Mouse (Mus musculus) erythroblast, embryonic 14.5 days (primary cell): ENCODE results near the gene Rasgrp2. TPM values are rescaled to one million over a fixed set of nuclear protein-coding genes. Genes with fewer than 3 reads are reported as not detected.

Experiments
- H3K27me3 ChIP-seq: 2 replicates; pipeline ENCODE4 v1.6.1; 2012; ENCODE audit warnings: inconsistent platforms; ENCODE audit not compliant: control insufficient read depth
- H3K36me3 ChIP-seq: 2 replicates; pipeline ENCODE4 v1.6.1; 2012; ENCODE audit warnings: mild to moderate bottlenecking, inconsistent platforms; ENCODE audit not compliant: control insufficient read depth
- H3K4me1 ChIP-seq: 2 replicates; pipeline ENCODE4 v1.6.1; 2012; ENCODE audit warnings: inconsistent platforms; ENCODE audit not compliant: control insufficient read depth
- H3K4me3 ChIP-seq: replicated peaks from 2 replicates; pipeline ENCODE3; 2012; ENCODE audit warnings: moderate library complexity, mild to moderate bottlenecking, inconsistent platforms
- H3K9me3 ChIP-seq: 2 replicates; pipeline ENCODE4 v1.6.1; 2012; ENCODE audit warnings: low read length, inconsistent platforms, mixed read lengths; ENCODE audit not compliant: control insufficient read depth
- GATA1 ChIP-seq: IDR thresholded peaks from 2 replicates; pipeline ENCODE4 v1.6.1; 2012; ENCODE audit warnings: low read length, inconsistent platforms, mixed read lengths
- TAL1 ChIP-seq: IDR thresholded peaks from 3 replicates; pipeline ENCODE4 v1.6.1; 2012; ENCODE audit warnings: low read length, inconsistent platforms, mixed read lengths
- polyA plus RNA-seq: library from polyadenylated mRNA; stranded (reverse); fragments of >175 nt; gene quantifications from 2 replicates; pipeline ENCODE4 v1.2.3, GENCODE M21; 2012

Gene Rasgrp2
- polyA plus RNA-seq, 1 experiment: 0.71 TPM

DNA sequence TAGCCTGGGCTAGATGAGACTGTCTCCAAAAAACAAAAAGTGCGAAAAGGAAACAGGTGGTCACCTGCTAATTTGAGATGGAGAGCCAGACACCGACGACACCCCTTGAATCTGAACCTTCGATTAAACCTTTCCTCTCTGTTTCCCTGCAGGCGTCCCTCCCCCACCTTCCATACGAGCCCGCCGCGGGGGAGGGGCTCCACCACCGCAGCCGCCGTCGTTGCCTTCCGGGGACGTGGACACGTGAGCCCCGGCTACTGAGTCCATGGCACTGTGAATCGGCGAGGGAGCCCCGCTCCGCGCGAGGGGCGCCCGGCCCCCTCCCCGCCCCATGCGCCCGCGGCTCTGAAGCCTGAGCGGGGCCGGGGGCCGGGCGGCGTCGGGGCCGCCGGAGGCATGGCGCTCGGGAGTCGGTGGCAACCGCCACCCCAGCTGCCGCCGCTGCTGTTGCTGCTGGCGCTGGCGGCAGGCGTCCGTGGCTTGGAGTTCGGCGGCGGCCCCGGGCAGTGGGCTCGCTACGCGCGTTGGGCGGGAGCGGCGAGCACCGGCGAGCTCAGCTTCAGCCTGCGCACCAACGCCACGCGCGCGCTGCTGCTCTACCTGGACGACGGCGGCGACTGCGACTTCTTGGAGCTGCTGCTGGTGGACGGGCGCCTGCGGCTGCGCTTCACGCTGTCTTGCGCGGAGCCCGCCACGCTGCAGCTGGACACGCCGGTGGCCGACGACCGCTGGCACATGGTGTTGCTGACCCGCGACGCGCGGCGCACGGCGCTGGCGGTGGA lies 28.7 kb downstream of the Rasgrp2 start:
- Histone ChIP-seq H3K27me3 (peaks cover 80% of the 10 kb centered on the region), H3K36me3 (no peaks in the 10 kb centered on the region), H3K4me1 (peaks cover 2% of the 10 kb centered on the region; the same call in 1 of the 2 replicates), H3K4me3 (no peak overlapping the region), H3K9me3 (peaks cover 3% of the 10 kb centered on the region; the same call in 1 of the 2 replicates)
- TF ChIP-seq GATA1 (no peak), TAL1 (no peak)

DNA sequence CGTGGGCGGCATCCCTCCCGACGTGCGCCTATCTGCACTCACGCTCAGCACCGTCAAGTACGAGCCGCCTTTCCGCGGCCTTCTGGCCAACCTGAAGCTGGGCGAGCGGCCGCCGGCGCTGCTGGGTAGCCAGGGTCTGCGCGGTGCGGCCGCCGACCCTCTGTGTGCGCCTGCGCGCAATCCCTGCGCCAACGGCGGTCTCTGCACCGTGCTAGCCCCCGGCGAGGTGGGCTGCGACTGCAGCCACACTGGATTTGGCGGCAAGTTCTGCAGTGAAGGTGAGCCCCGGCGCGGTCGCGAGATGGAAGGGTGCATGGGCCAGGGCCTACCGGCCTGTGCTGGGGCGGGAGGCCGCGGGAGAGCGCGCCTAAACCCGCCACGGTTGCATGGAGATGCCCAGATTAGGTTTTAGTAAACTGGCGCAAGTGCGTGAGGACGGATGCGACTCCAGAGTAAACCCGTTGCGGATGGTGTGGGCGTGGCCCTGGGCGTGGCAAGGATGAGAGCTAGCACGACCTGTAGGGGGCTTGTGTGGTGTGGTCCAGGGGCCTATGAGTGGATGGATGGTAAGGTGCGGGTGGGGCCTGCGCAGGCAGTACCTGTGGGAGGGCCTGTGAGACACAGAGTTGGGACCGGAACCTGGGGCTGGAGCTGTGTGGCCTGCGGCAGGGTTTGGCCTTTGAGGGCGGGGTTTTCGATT lies 29.5 kb downstream of the Rasgrp2 start:
- H3K4me1 ChIP-seq: peaks cover 2% of the 10 kb centered on the region; the same call in 1 of the 2 replicates
- H3K4me3 ChIP-seq: no peak overlapping the region
- H3K36me3 ChIP-seq: no peaks in the 10 kb centered on the region
- peaks cover 77% of the 10 kb centered on the region for H3K27me3 ChIP-seq
- peaks cover 3% of the 10 kb centered on the region; the same call in 1 of the 2 replicates for H3K9me3 ChIP-seq
- TF ChIP-seq GATA1 (no peak), TAL1 (no peak)

DNA sequence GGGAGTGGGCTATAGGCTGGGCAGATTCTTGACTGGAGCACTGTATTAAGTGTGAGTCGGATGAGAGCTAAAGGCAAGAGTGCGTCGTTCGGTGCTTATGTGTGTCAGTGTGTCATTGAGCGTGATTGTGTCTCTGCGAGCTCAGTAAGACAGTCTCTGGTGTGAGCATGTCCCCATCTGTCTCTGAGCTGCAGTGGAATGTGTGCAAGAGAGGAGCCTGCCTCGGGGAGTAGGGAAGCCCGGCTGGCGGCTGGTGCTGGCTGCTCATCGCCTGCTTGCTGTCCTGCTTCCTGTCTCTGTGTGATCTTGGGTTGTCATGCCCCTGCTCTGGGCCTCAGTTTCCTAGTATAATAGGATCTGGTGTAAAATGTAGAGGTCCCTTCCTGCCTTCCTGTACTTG lies 43.9 kb downstream of the Rasgrp2 start:
- no peaks in the 10 kb centered on the region for H3K9me3 ChIP-seq
- H3K4me1 ChIP-seq: peaks cover 6% of the 10 kb centered on the region
- no peak overlapping the region for H3K4me3 ChIP-seq
- no peaks in the 10 kb centered on the region for H3K36me3 ChIP-seq
- H3K27me3 ChIP-seq: peaks cover 23% of the 10 kb centered on the region
- TF ChIP-seq TAL1 (no peak), GATA1 (no peak)

DNA sequence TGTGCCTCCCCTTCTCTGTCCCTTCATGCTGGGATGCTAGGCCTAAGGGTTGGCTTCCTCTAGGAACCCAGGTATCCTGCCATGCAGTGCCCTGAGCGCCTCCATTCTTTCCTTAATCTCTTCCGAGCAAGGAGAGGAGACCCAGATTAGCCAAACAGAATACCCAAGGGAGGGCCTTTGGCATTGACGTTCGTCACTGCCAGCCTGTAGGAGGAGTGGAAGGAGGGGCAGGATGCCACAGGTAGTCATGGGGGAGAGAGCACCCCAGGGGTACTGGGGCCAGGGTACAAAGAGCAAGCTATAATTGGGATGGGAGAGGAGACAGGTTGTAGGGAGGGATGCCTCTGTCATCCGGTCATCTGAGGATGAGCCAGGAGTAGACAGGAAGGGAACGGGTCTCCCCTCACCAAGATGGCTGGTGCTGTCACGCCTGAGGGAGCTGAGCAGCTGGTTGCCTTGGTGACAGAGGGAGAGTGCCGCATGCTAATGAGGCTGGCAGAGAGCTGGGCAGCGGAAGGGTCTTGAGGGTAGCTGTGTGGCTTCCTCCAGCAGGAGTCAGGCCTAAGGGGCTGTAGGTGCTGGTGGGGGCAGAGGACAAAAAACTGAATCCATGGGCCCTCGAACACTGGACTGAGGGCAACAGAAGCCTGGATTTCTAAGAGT lies 46.8 kb downstream of the Rasgrp2 start:
- Histone ChIP-seq H3K4me3 (no peak overlapping the region), H3K4me1 (peaks cover 19% of the 10 kb centered on the region), H3K36me3 (no peaks in the 10 kb centered on the region), H3K27me3 (peaks cover 25% of the 10 kb centered on the region), H3K9me3 (no peaks in the 10 kb centered on the region)
- TF ChIP-seq TAL1 (no peak), GATA1 (no peak)

DNA sequence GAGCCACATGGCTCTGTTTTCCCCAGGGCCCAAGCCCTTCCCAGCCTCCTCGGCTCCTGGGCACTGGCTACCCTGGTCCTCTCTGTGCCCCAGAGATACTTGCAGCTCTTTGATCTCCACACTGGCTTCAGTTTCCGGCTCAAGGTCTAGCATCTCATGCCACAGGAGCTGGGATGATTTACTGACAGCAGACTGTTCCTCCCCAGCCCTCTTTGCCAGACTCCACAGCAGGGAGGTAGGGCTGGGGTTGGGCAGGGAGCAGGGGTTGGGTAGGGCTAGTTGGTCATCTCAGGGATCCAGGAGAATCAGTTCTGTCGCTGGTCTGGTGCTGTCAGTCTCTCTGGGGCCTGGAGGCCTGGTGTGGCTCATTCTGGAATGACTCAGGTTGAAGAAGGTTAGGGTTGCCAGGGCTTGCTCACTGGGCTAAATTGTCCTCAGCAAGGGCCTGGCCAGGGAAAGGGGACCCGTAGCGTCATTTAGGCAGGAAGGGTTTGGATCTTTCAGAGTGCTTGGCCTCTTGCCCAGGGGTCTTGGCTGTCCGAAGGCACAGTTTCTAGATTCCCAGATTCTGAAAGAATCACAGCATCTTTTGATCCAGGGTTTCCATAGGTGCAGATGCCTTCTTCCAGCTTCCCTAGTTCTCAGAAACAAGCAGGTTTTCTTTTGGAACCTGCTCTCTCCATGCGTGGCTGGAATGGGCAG lies 47.7 kb downstream of the Rasgrp2 start:
- no peak overlapping the region for H3K4me3 ChIP-seq
- peaks cover 25% of the 10 kb centered on the region for H3K27me3 ChIP-seq
- H3K9me3 ChIP-seq: no peaks in the 10 kb centered on the region
- no peaks in the 10 kb centered on the region for H3K36me3 ChIP-seq
- TF ChIP-seq TAL1 (no peak), GATA1 (no peak)
- H3K4me1 ChIP-seq: peaks cover 19% of the 10 kb centered on the region

DNA sequence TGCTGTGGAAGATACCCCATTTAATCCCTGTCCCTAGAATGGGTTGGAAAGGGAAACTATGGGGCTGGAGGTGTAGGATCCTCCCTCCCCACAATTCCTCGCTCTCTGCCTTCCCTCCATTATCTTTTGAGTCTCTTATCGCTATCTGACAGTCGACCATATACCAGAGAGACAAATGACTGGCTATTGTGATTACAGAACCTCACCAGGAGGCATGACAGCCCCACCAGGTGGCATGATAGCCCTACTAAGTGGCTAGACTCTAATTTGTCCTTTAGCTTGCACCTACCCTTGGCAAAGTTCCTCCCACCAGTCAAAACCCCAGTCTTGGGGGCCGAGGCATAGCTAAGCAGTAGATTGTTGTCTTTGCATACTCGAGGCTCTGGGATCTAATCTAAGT lies 49.6 kb downstream of the Rasgrp2 start:
- peak overlapping the region; percentile 59 for H3K4me3 ChIP-seq
- no peaks in the 10 kb centered on the region for H3K9me3 ChIP-seq
- TF ChIP-seq TAL1: no peak
- TF ChIP-seq GATA1: no peak
- no peaks in the 10 kb centered on the region for H3K36me3 ChIP-seq
- H3K27me3 ChIP-seq: peaks cover 22% of the 10 kb centered on the region
- peaks cover 19% of the 10 kb centered on the region for H3K4me1 ChIP-seq

DNA sequence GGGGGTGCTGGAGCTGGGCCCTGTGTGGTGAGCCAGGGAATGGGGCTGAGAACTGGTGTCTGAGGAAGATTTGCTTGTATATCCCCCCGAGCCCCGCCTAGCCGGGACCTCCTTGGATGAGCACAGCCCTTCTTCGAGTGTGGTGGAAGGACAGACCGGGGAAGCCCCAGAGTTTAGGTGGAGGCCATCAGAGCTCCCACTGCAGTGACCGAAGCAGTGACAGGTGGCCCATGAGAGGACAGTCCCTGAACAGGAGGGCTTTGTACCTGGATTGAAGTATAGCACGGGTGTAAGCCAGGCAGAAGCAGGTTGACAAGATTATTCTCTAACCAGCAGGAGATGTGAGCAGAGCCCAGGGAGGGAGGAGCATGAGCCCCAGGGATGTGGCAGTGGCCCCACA lies 50.7 kb downstream of the Rasgrp2 start:
- no peak overlapping the region for H3K4me3 ChIP-seq
- no peaks in the 10 kb centered on the region for H3K36me3 ChIP-seq
- H3K27me3 ChIP-seq: peaks cover 22% of the 10 kb centered on the region
- peaks cover 17% of the 10 kb centered on the region for H3K4me1 ChIP-seq
- TF ChIP-seq TAL1 (no peak), GATA1 (no peak)
- no peaks in the 10 kb centered on the region for H3K9me3 ChIP-seq

DNA sequence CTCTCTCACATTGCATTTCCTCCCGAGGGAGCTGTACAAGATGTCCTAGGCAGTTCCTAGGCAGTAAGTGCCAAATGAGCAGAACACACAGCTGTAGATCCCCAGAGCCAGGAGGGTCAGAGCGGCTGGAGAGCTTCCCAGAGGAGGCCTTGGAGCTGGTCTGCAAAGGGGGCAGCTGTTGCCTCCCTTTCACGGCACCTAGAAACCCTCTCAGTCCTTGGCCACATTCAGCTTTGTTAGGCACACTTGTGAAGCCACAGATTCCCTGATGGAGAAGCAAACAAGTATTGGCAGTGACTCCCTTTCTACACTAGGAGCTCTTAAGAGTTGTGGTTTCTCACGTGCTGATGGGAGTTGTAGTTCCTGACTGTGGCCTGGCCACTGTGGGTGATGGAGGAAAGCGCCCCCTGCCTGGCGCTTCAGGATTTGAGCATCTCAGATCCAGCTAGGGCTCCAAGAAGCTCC lies 52.9 kb downstream of the Rasgrp2 start:
- no peak overlapping the region for H3K4me3 ChIP-seq
- no peaks in the 10 kb centered on the region for H3K9me3 ChIP-seq
- TF ChIP-seq TAL1 (no peak), GATA1 (no peak)
- no peaks in the 10 kb centered on the region for H3K36me3 ChIP-seq
- peaks cover 13% of the 10 kb centered on the region for H3K27me3 ChIP-seq
- H3K4me1 ChIP-seq: peaks cover 16% of the 10 kb centered on the region

DNA sequence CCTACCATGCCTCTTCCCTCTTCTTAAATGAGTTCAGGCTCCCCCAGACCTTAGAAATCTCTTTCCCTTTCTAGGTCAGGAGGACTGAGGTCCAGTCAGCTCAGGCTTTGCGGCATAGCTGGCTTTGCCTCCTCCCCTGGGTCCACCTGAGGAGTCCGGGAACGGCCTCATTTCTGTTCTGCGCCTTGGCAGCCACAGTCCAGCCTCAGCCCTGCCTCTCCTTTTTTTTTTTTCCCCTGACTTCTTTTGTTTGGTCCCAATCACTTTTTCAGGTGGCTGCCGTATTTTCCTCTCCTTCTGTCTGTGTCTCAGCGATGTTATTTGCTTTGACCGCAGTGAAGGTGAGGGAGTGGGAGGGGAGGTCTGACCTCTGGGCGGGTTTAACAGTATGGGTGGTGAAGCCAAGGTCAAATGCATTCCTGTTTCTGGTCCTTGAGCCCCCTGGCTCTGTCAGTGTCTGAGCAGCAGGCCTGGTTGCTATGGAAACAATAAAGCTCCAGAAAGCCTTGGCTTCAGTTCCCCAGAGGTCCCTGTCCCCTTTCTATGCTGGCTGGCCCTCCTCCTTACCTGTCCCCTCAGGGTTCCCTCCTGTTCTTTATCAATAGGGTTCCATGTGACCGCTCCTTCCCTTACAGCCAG lies 53.7 kb downstream of the Rasgrp2 start:
- TF ChIP-seq GATA1 (no peak), TAL1 (no peak)
- Histone ChIP-seq H3K9me3 (no peaks in the 10 kb centered on the region), H3K36me3 (no peaks in the 10 kb centered on the region), H3K4me3 (no peak overlapping the region), H3K27me3 (peaks cover 8% of the 10 kb centered on the region), H3K4me1 (peaks cover 16% of the 10 kb centered on the region)
